Mouse (Mus musculus) testis, adult 2 months (tissue): ENCODE measurements around the gene Gm49387. TPM values are rescaled to one million over a fixed set of nuclear protein-coding genes. Genes with fewer than 3 reads are reported as not detected.

ENCODE experiments used
- H3K27ac ChIP-seq: fragments of 200-500 bp; 2 replicates; pipeline ENCODE4 v1.5.1; 2012; ENCODE audit warnings: low read depth, low read length; ENCODE audit not compliant: control insufficient read depth, insufficient read depth
- H3K27me3 ChIP-seq: fragments of 200-500 bp; 2 replicates; pipeline ENCODE4 v1.6.1; 2012; ENCODE audit warnings: mild to moderate bottlenecking, low read length, moderate library complexity; ENCODE audit not compliant: control insufficient read depth, insufficient read depth
- H3K36me3 ChIP-seq: fragments of 200-500 bp; 2 replicates; pipeline ENCODE4 v1.6.1; 2012; ENCODE audit warnings: mild to moderate bottlenecking, low read length; ENCODE audit not compliant: control insufficient read depth, insufficient read depth
- H3K4me1 ChIP-seq: fragments of 200-500 bp; 2 replicates; pipeline ENCODE4 v1.6.1; 2012; ENCODE audit warnings: low read length; ENCODE audit not compliant: control insufficient read depth, insufficient read depth
- H3K4me3 ChIP-seq: fragments of 200-500 bp; 2 replicates; pipeline ENCODE4 v1.5.1; 2012; ENCODE audit warnings: low read depth, mild to moderate bottlenecking, low read length, moderate library complexity, mixed read lengths; ENCODE audit not compliant: control insufficient read depth
- CTCF ChIP-seq: fragments of 200-500 bp; IDR thresholded peaks from 2 replicates; pipeline ENCODE4 v1.5.1; 2012; ENCODE audit warnings: low read depth, mild to moderate bottlenecking, inconsistent platforms, low read length, moderate library complexity; ENCODE audit not compliant: control insufficient read depth, insufficient read depth, insufficient replicate concordance
- POLR2A ChIP-seq: fragments of 200-500 bp; IDR thresholded peaks from 2 replicates; pipeline ENCODE4 v1.6.1; 2012; ENCODE audit warnings: low read depth, mild to moderate bottlenecking, inconsistent platforms, low read length, moderate library complexity; ENCODE audit not compliant: control insufficient read depth
- polyA plus RNA-seq: library from polyadenylated mRNA; depleted of rRNA; stranded (reverse); fragments of >200 nt; gene quantifications from 2 replicates; pipeline ENCODE4 v1.2.3, GENCODE M21; 2012

Gene Gm49387
- polyA plus RNA-seq, 1 experiment: 1.2 TPM

- no peaks in the 10 kb centered on the region for H3K4me1 ChIP-seq
- H3K4me3 ChIP-seq: no peak overlapping the region
- H3K27me3 ChIP-seq: no peaks in the 10 kb centered on the region
- H3K36me3 ChIP-seq: no peaks in the 10 kb centered on the region
- TF ChIP-seq POLR2A (no peak), CTCF (no peak)
- no peak overlapping the region for H3K27ac ChIP-seq
Observed at GRCm38 (mm10) chr14:31565478-31566212, 75.0 kb downstream of the Gm49387 start.

DNA sequence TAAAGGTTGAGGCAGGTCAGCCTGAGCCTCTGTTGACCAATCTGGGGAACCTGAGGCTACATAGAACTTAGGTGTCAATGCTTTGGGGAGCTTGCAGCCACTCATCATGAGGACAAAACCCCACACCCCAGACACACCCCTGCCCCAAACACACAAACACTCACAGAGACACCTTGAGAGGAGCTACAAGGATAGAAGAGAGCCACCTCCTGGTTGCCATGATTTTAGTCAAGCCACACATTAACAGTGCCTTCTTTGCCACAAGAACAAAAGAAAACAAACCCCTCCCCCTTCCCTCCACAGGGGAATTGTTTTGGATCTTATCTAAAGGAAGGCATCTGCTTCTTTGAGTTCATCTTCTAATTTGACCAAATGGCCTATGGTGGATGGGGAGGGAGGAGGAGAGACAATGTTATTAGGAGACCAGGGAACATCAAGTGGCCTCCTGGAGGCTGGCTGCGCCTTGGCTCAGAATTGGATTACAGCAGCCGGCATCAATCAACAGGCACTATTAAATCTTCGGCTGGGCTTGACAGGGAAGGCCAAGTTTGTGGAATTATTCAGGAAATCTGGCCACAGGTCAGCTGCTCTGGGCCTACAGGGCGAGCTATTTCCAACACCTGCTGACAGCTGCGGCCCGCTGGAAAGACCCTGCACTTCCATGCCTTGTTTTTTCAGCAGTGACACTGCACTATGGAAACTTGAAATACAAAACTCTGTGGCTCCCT, 76.1 kb downstream of the Gm49387 start:
- TF ChIP-seq POLR2A (no peak), CTCF (no peak)
- Histone ChIP-seq H3K27ac (no peak overlapping the region), H3K4me3 (no peak overlapping the region), H3K27me3 (no peaks in the 10 kb centered on the region), H3K4me1 (no peaks in the 10 kb centered on the region), H3K36me3 (no peaks in the 10 kb centered on the region)

- H3K27ac ChIP-seq: no peak overlapping the region
- no peaks in the 10 kb centered on the region for H3K36me3 ChIP-seq
- H3K27me3 ChIP-seq: no peaks in the 10 kb centered on the region
- no peak overlapping the region for H3K4me3 ChIP-seq
- H3K4me1 ChIP-seq: no peaks in the 10 kb centered on the region
- TF ChIP-seq POLR2A (no peak), CTCF (no peak)
Observed at GRCm38 (mm10) chr14:31560886-31561285, 79.8 kb downstream of the Gm49387 start.

GRCm38 (mm10) chr14:31559216-31559615, 81.5 kb downstream of the Gm49387 start:
- no peaks in the 10 kb centered on the region for H3K36me3 ChIP-seq
- H3K27me3 ChIP-seq: no peaks in the 10 kb centered on the region
- no peaks in the 10 kb centered on the region; the same call in 1 of the 2 replicates for H3K4me1 ChIP-seq
- no peak overlapping the region for H3K27ac ChIP-seq
- H3K4me3 ChIP-seq: no peak overlapping the region
- no peak for TF ChIP-seq POLR2A
- TF ChIP-seq CTCF: no peak

GRCm38 (mm10) chr14:31557784-31558183, 82.9 kb downstream of the Gm49387 start:
- Histone ChIP-seq H3K27me3 (no peaks in the 10 kb centered on the region), H3K27ac (no peak overlapping the region), H3K36me3 (no peaks in the 10 kb centered on the region), H3K4me3 (no peak overlapping the region), H3K4me1 (no peaks in the 10 kb centered on the region; the same call in 1 of the 2 replicates)
- no peak for TF ChIP-seq POLR2A
- no peak for TF ChIP-seq CTCF

GRCm38 (mm10) chr14:31557273-31557672, 83.4 kb downstream of the Gm49387 start:
- TF ChIP-seq CTCF: no peak
- TF ChIP-seq POLR2A: no peak
- H3K4me1 ChIP-seq: no peaks in the 10 kb centered on the region; the same call in 1 of the 2 replicates
- no peaks in the 10 kb centered on the region for H3K27me3 ChIP-seq
- no peaks in the 10 kb centered on the region for H3K36me3 ChIP-seq
- no peak overlapping the region for H3K27ac ChIP-seq
- no peak overlapping the region for H3K4me3 ChIP-seq

DNA sequence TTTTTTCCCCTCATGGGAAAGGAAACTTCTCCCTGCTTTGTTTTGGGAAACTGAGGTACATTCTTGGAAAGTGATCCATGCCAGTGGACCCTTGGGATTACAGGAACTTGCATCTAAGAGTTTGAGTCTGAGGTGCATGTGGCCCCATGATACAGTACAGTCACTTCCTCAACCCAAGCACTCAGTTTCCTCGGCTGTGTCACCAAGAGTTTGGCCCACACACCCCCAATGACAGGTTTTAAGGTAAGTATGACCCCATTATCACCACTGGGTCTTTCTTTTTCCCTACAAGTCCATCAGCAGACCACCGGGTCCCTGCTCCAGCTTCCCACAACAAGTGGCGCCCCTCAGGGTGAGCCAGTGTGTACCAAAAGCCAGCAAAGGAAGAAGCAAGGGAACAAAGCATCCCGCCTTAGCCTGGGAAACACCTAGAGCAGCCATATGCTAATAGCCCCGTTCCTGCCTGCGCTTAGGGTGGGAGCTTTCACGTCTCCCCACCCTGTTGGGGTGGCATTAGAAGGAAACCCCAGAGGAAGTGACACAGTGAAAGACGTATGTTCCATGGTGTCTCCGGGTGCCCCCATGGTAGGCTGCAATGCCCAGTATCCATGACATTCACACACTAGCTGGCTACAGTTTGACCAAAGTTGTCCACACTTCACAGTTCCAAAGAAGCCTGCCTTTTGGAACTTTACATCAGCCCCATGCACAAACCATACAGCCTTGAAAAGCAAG, 84.0 kb downstream of the Gm49387 start:
- Histone ChIP-seq H3K4me1 (no peaks in the 10 kb centered on the region; the same call in 1 of the 2 replicates), H3K4me3 (no peak overlapping the region), H3K27me3 (no peaks in the 10 kb centered on the region), H3K27ac (no peak overlapping the region), H3K36me3 (no peaks in the 10 kb centered on the region)
- no peak for TF ChIP-seq CTCF
